Mouse (Mus musculus) testis, postnatal 14 days (tissue): ENCODE data around the gene Idi1.
"Not testable (repeated sequence)": the region's sequence is repeated elsewhere in the genome, so short reads cannot be mapped to it uniquely, and the experiment has no call there.

Source experiments
- DNase-seq: peaks from one replicate; pipeline ENCODE4 v3.0.0; 2021; ENCODE audit warnings: low spot score

Idi1 gene

GRCm38 (mm10) chr13:8885445-8886184 is at the start of gene Idi1:
Idi1 (plus strand) TSS chr13:8885501.
- DNase-seq, result peak; percentile 97

GRCm38 (mm10) chr13:8838394-8838793 is 46.9 kb upstream of the Idi1 start:
- no peak for DNase-seq

- no peak for DNase-seq
These were observed 46.2 kb upstream of the Idi1 start for GRCm38 (mm10) chr13:8839111-8839510.

GRCm38 (mm10) chr13:8839937-8840336 is 45.4 kb upstream of the Idi1 start:
- no peak for DNase-seq

- no peak for DNase-seq
These were observed 44.4 kb upstream of the Idi1 start for GRCm38 (mm10) chr13:8840941-8841340.

GRCm38 (mm10) chr13:8841846-8842245 is 43.5 kb upstream of the Idi1 start:
- DNase-seq, result not testable (repeated sequence)

GRCm38 (mm10) chr13:8842273-8842672 is 43.0 kb upstream of the Idi1 start:
- no peak for DNase-seq

GRCm38 (mm10) chr13:8847702-8848101 is 37.6 kb upstream of the Idi1 start:
- DNase-seq, result no peak

GRCm38 (mm10) chr13:8849311-8849710 is 36.0 kb upstream of the Idi1 start:
- no peak for DNase-seq

- no peak for DNase-seq
These were observed 31.9 kb upstream of the Idi1 start for GRCm38 (mm10) chr13:8853424-8853823.

GRCm38 (mm10) chr13:8854769-8855168 is 30.5 kb upstream of the Idi1 start:
- DNase-seq, result no peak

GRCm38 (mm10) chr13:8858453-8858852 is 26.8 kb upstream of the Idi1 start:
- DNase-seq, result no peak

GRCm38 (mm10) chr13:8860861-8861260 is 24.4 kb upstream of the Idi1 start:
- no peak for DNase-seq

GRCm38 (mm10) chr13:8864990-8865389 is 20.3 kb upstream of the Idi1 start:
- DNase-seq, result no peak

- no peak for DNase-seq
These were observed 18.7 kb upstream of the Idi1 start for GRCm38 (mm10) chr13:8866612-8867011.

- no peak for DNase-seq
These were observed 15.6 kb upstream of the Idi1 start for GRCm38 (mm10) chr13:8869578-8870157.

GRCm38 (mm10) chr13:8870160-8870509 is 15.2 kb upstream of the Idi1 start:
- no peak for DNase-seq

- peak; percentile 91 for DNase-seq
These were observed 14.6 kb upstream of the Idi1 start for GRCm38 (mm10) chr13:8870510-8871313.

GRCm38 (mm10) chr13:8871314-8871962 is 13.9 kb upstream of the Idi1 start, which contains the start of gene Wdr37:
Wdr37 (minus strand) TSS chr13:8871909.
- peak; percentile 22 for DNase-seq

- no peak for DNase-seq
These were observed 11.5 kb upstream of the Idi1 start for GRCm38 (mm10) chr13:8873776-8874175.

GRCm38 (mm10) chr13:8881611-8882010 is 3.7 kb upstream of the Idi1 start:
- DNase-seq, result no peak

GRCm38 (mm10) chr13:8883870-8884269 is 1.4 kb upstream of the Idi1 start:
- DNase-seq, result not testable (repeated sequence)

GRCm38 (mm10) chr13:8886185-8886560 is 872 bp downstream of the Idi1 start:
- DNase-seq, result no peak
